Mouse (Mus musculus): ENCODE data around the gene Zdhhc3. TPM values are rescaled to one million over a fixed set of nuclear protein-coding genes. Genes with fewer than 3 reads are reported as not detected.

The Zdhhc3 gene
- polyA plus RNA-seq, 1 experiment = 48.2 TPM

DNA sequence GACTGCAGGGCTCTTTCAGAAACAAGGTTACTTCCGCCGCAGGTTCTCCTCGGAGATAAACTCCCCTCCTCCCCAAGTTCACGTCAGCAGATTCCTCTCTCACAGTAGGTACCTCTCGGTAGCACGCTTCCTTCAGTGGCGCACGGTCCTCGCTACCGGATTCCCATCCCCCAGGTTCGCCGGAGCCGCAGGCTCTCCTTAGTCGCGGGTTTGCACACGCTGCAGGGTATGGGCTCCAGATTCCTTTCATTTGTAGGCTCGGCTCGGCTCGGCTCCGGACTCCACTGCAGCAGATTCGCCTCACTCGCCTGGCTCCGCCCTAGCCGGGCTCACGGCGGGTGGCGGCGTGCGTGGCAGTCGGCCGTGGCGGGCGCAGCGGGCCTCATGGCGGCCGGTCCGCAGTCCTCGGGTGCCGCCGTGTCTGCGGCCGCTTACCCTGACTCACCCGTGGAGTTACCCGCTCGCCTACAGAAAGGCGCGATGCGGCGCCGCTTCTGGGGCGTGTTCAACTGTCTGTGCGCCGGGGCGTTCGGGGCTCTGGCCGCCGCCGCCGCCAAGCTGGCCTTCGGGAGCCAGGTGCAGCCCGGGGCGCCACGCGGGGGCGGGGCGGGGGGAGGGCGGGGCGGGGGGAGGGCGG, 91.9 kb downstream of the Zdhhc3 start, which contains the start of gene Tmem42:
Gene Tmem42, plus strand, starts transcription at position 332 of the 637 bp plus-strand sequence.
- Histone ChIP-seq H3K27me3 (ENCODE audit: control insufficient read depth, insufficient read depth, low read length, poor library complexity, severe bottlenecking) (no peaks in the 10 kb centered on the region), H3K4me3 (ENCODE audit: low read depth, low read length) (peak within 1 kb of the TSS; percentile 95), H3K9me3 (replicated peaks; ENCODE audit: control insufficient read depth, insufficient read depth, low read length, poor library complexity, severe bottlenecking) (no peaks in the 10 kb centered on the region), H3K4me1 (ENCODE audit: control insufficient read depth, insufficient read depth, low read length) (no peaks in the 10 kb centered on the region), H3K9ac (ENCODE audit: low read depth, poor library complexity, severe bottlenecking) (peak within 1 kb of the TSS; percentile 62), H3K27ac (ENCODE audit: insufficient read depth, low read length) (peak within 1 kb of the TSS; percentile 6), H3K36me3 (ENCODE audit: control insufficient read depth, insufficient read depth, low read length, poor library complexity, severe bottlenecking) (peaks cover 8% of the 10 kb centered on the region)
- no peak for TF ChIP-seq CTCF (IDR thresholded peaks at IDR 0.05; ENCODE audit: low read depth, low read length)
- TF ChIP-seq POLR2A (IDR thresholded peaks at IDR 0.05; ENCODE audit: insufficient read depth, low read length) = no peak
- TF ChIP-seq EP300 (IDR thresholded peaks at IDR 0.05; ENCODE audit: insufficient read depth, low read depth, low read length) = no peak

Other genes with a start within 250 kb of the Zdhhc3 start
- gene Zfp445, start 247.2 kb downstream of the Zdhhc3 start, polyA plus RNA-seq (2011; ENCODE audit: insufficient read depth, insufficient read length, low read depth, missing spikeins) = 92.4 and 107 TPM in 2 replicates
- 3.1 and 3.6 TPM in 2 replicates for gene Zkscan7, start 227.5 kb downstream of the Zdhhc3 start, polyA plus RNA-seq (2011; ENCODE audit: insufficient read depth, insufficient read length, low read depth, missing spikeins)
- 15.2 and 18.6 TPM in 2 replicates for gene Zfp105, start 190.1 kb downstream of the Zdhhc3 start, polyA plus RNA-seq (2011; ENCODE audit: insufficient read depth, insufficient read length, low read depth, missing spikeins)
- 19.6 and 22.1 TPM in 2 replicates for gene 1110059G10Rik, start 162.2 kb downstream of the Zdhhc3 start, polyA plus RNA-seq (2011; ENCODE audit: insufficient read depth, insufficient read length, low read depth, missing spikeins)
- gene Kif15, start 162.2 kb downstream of the Zdhhc3 start, polyA plus RNA-seq (2011; ENCODE audit: insufficient read depth, insufficient read length, low read depth, missing spikeins) = 192 and 204 TPM in 2 replicates
- gene Tmem42, start 91.9 kb downstream of the Zdhhc3 start, polyA plus RNA-seq (2011; ENCODE audit: insufficient read depth, insufficient read length, low read depth, missing spikeins) = 2.2 and 3.2 TPM in 2 replicates
- not detected in 2 replicates for gene Tgm4, start 78.5 kb downstream of the Zdhhc3 start, polyA plus RNA-seq (2011; ENCODE audit: insufficient read depth, insufficient read length, low read depth, missing spikeins)
- gene Exosc7, start within 50 bp of the Zdhhc3 start, polyA plus RNA-seq (2011; ENCODE audit: insufficient read depth, insufficient read length, low read depth, missing spikeins) = 74.7 and 75.4 TPM in 2 replicates
- not detected in 2 replicates for gene Clec3b, start 37.7 kb upstream of the Zdhhc3 start, polyA plus RNA-seq (2011; ENCODE audit: insufficient read depth, insufficient read length, low read depth, missing spikeins)
- gene Cdcp1, start 102.8 kb upstream of the Zdhhc3 start, polyA plus RNA-seq (2011; ENCODE audit: insufficient read depth, insufficient read length, low read depth, missing spikeins) = 37.7 and 40.2 TPM in 2 replicates
- 5.2 and 5.4 TPM in 2 replicates for gene Tmem158, start 147.6 kb upstream of the Zdhhc3 start, polyA plus RNA-seq (2011; ENCODE audit: insufficient read depth, insufficient read length, low read depth, missing spikeins)